Mouse (Mus musculus) heart, postnatal 25 days (tissue): ENCODE data around the gene Unc45b. TPM values are rescaled to one million over a fixed set of nuclear protein-coding genes. Genes with fewer than 3 reads are reported as not detected.
"Not testable (repeated sequence)": the region's sequence is repeated elsewhere in the genome, so short reads cannot be mapped to it uniquely, and the experiment has no call there.

Source experiments
- DNase-seq: peaks from one replicate; pipeline ENCODE4 v3.0.0; 2022; ENCODE audit warnings: low spot score
- intact Hi-C: fragments of 180-260 bp; cut with DNase I; formaldehyde crosslinking; loops from one replicate; pipeline ENCODE4 v1.15.1; 2025
- microRNA-seq: library from miRNA; unstranded; fragments of <30 nt; microRNA quantifications from one replicate; pipeline ENCODE4 v1.2.0, GENCODE M21; 2022
- total RNA-seq, 2 experiments: library from RNA; stranded (reverse); gene quantifications; 2 replicates each; pipeline ENCODE4 v1.2.3; 2021

The Unc45b gene
- total RNA-seq, 2 experiments from 2014 or later, result 172 to 215 TPM

- intact Hi-C loops, result not testable (repeated sequence)
Observed at GRCm38 (mm10) chr11:82982409-82982808, 72.1 kb downstream of the Unc45b start.

DNA sequence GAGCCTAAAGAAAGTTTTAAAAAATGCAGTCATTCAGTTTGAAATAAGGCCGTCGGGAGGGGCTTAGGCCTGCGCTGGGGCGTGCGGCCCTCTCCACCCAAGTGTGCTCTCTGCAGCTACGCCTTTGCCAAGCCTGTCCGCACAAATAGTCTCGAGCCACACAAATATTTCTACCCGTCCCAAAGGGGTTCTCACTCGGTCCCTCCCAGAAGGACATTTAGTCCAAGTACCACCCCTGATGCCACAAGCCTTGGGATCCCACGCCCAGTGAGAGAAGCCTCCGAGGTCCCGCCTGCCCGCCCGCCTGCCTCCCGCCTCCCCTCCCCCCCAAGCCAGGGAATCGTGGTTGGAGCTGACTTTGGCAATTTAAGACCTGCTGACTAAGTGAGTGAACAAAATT lies 72.8 kb downstream of the Unc45b start:
- intact Hi-C loops, result no loop called here
- no peak for DNase-seq

More at GRCm38 (mm10) chr11:82982409-82982808, 72.1 kb downstream of the Unc45b start:
- DNase-seq, result not testable (repeated sequence)

DNA sequence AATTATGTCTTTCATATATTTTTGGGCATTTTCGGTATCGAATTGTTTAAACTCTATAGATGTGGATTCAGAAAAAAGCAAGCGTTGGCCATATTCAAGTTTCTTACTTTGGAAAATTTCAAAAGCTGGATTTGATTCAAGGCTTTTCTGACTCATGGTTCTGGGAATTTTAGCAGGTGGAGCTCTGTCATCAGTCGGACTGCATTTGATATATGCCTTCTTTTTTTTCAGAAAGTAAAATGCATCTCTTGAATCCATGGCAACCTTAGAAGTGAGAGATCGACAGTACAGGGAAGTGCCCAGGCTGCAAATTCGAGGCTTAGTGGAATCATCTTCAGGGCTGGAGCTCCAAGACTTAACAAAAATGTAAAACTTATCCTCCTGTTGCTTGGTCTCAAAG lies 77.3 kb downstream of the Unc45b start:
- DNase-seq, result no peak
- intact Hi-C loops, result loop anchor here (5.0 kb wide), 1 partner anchor 55 kb away; no protein-coding TSS in a partner anchor

GRCm38 (mm10) chr11:82989357-82989756 lies 79.0 kb downstream of the Unc45b start:
- no peak for DNase-seq
- intact Hi-C loops, result loop anchor here (5.0 kb wide), 1 partner anchor 53 kb away; no protein-coding TSS in a partner anchor

DNA sequence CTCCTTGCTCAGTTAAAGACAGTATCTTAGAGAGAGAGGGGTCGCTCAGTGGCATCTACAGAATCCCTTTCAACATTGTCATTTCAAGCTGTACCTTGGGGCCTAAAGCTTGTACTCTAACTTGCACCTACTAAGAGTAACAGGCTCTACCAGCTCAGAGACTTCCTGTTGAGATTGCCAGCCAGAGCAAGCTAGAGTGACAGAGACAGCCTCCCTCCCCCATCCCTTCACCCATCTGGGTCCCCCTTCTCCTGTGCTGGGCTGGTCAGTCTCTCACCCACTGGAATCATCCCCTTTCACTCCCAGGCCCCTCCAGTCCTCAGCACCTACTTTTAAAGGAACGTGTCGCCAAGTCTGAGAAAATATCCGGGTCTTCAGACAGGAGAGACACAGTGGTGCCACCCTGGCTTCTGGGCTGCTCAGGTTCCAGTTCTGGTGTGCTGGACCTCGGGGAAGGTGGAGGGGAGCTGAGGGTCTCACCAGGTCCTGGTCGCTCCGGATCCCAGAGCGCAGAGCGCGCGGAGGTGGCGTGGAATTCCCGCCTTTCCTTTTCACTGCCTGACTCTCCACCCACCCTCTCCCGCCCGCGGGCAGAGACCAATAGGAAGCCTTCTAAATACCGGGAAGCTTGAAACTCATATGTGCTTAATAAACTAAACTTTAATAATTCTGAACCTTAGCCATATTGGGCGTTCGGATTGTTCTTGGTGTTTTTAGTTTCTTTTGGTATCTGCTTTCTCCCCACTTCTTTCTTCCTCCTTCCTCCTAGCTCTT lies 80.4 kb downstream of the Unc45b start:
- intact Hi-C loops, DNase-seq: not testable (repeated sequence)

DNA sequence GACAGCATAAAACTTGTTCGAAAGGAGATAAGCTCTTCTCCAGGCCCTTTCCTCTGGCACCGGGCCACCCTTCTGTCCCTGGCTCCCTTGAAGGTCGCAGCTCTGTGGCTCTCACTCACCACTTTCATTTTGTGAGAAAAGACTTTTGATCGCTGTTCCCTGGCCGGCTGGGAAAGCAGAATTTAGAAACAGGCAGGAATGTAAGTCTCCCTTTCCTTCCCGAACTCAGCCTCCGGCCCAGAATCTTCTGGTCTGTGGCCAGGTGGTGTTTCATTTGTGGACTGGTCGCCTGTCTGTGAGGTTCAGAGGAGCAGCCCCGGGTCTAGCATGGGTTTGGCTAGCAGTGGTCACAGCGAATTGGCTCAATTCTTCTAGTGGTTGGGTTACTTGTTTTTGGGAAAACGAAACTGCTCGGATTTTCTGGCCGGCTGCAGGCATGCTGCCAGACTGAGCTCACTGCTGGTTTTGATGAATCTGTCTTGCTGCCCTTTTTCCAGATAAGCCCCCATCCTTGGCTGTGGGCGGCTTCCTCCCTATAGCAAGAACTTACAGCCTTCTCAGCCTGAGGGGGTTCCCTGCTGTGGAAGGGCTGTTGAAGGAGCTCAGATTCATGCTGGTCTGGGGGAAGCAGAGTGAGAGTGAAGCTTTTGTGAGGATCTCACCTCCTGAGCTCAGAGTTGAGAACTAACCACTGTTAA lies 81.3 kb downstream of the Unc45b start, which contains the start of gene Slfn9:
TSS of gene Slfn9 (minus strand) at position 362 of the 698 bp plus-strand sequence.
- DNase-seq, result peak; percentile 16
- intact Hi-C loops, result no loop called here

Small RNA genes within 50 kb of the gene (microRNA-seq; reads per million reads assigned to microRNA genes)
- gene Mir7679, result not detected

Other genes with a start within 250 kb of the Unc45b start
- gene Cct6b, start 146.2 kb upstream of the Unc45b start, total RNA-seq, result under 1 TPM; 0.20 to 0.26 TPM
- 10 to 100 TPM; 13.9 to 15.4 TPM for gene Zfp830, start 146.2 kb upstream of the Unc45b start, total RNA-seq
- gene Lig3, start 129.4 kb upstream of the Unc45b start, total RNA-seq, result 10 to 100 TPM; 17.9 to 21.5 TPM
- 1 to 10 TPM; 3.8 to 4.2 TPM for gene Rffl, start 39.3 kb upstream of the Unc45b start, total RNA-seq
- gene Rad51d, start 19.9 kb upstream of the Unc45b start, total RNA-seq, result 1 to 10 TPM; 8.0 to 9.3 TPM
- gene Fndc8, start 18.4 kb upstream of the Unc45b start, total RNA-seq, result not detected
- 10 to 100 TPM; 12.1 to 14.5 TPM for gene Nle1, start 2.1 kb upstream of the Unc45b start, total RNA-seq
- gene Slfn5, start 40.8 kb downstream of the Unc45b start, total RNA-seq, result 10 to 100 TPM; 60.8 to 70.3 TPM
- 1 to 10 TPM; 1.1 to 1.5 TPM for gene Slfn9, start 81.3 kb downstream of the Unc45b start, total RNA-seq
- gene Slfn8, start 110.3 kb downstream of the Unc45b start, total RNA-seq, result under 1 TPM; 0.55 to 0.89 TPM
- gene Slfn2, start 154.6 kb downstream of the Unc45b start, total RNA-seq, result 1 to 10 TPM; 3.2 to 3.8 TPM
- under 1 TPM; 0.13 to 0.28 TPM for gene Slfn1, start 206.3 kb downstream of the Unc45b start, total RNA-seq